Mouse (Mus musculus): Measurements from ENCODE around the gene Renbp. TPM values are rescaled to one million over a fixed set of nuclear protein-coding genes. Genes with fewer than 3 reads are reported as not detected.

Renbp gene
- 52.1 and 60.4 TPM in 2 replicates for polyA plus RNA-seq (2015; fragmentation: Nextera tagmentation; extraction: Ambion mirVana)

- Histone ChIP-seq H3K27ac (replicated peaks) (0 out of 2 replicates have a peak within 1 kb of the TSS, but pooled peaks have one; percentile 20), H3K27me3 (replicated peaks) (0 out of 2 replicates have a peak, but pooled peaks cover 5% of the 10 kb centered on the region), H3K4me1 (peaks cover 4% of the 10 kb centered on the region; the same call in 1 of the 2 replicates), H3K9me3 (no peaks in the 10 kb centered on the region), H3K36me3 (peaks cover 20% of the 10 kb centered on the region), H3K4me3 (peak within 1 kb of the TSS; percentile 52), H3K4me2 (peak within 1 kb of the TSS; percentile 65), H3K9ac (peak within 1 kb of the TSS; percentile 72)
- 34% methylated on average over 17 of the region's 17 CpGs for WGBS
- ATAC-seq (ENCODE audit: extremely low read depth, insufficient number of reproducible peaks, low FRiP score, low TSS enrichment): peak; percentile 83
These were observed at the start of gene Renbp for GRCm38 (mm10) chrX:73930402-73931062. Renbp (minus strand) TSS chrX:73930850.

GRCm38 (mm10) chrX:73977783-73978182 lies 47.1 kb upstream of the Renbp start:
- Histone ChIP-seq H3K27ac (replicated peaks) (no peak overlapping the region), H3K9ac (no peak overlapping the region), H3K4me2 (no peak overlapping the region), H3K4me3 (no peak overlapping the region), H3K36me3 (no peaks in the 10 kb centered on the region), H3K27me3 (replicated peaks) (no peaks in the 10 kb centered on the region), H3K9me3 (no peaks in the 10 kb centered on the region), H3K4me1 (no peaks in the 10 kb centered on the region)
- 59% methylated on average over 1 of the region's 1 CpGs for WGBS
- ATAC-seq (ENCODE audit: extremely low read depth, insufficient number of reproducible peaks, low FRiP score, low TSS enrichment): no peak

DNA sequence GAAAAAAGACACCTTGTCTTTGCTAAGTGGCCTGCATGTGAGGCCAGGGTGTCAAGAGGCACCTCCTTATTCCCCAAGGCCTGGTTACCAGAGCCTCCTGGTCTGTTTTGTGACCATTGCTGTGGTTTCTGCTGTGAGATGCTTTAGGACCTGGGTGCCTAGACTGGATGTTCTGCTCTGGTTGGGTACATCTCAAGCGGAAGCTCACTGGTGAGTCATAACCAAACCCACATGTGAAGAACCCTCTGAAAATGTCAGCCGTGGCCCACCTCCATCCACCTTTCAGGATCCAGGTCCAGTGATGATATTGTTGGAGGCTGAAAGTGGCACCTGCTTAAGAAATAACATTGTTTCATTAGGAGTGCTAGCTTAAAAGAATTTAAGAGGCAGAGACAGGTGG lies 45.6 kb upstream of the Renbp start:
- Histone ChIP-seq H3K27ac (replicated peaks) (no peak overlapping the region), H3K9me3 (no peaks in the 10 kb centered on the region), H3K9ac (no peak overlapping the region), H3K4me3 (no peak overlapping the region), H3K4me1 (no peaks in the 10 kb centered on the region), H3K36me3 (no peaks in the 10 kb centered on the region), H3K4me2 (no peak overlapping the region), H3K27me3 (replicated peaks) (no peaks in the 10 kb centered on the region)
- WGBS: 80% methylated on average over 2 of the region's 2 CpGs
- ATAC-seq (ENCODE audit: extremely low read depth, insufficient number of reproducible peaks, low FRiP score, low TSS enrichment): no peak

- no peak for ATAC-seq (ENCODE audit: extremely low read depth, insufficient number of reproducible peaks, low FRiP score, low TSS enrichment)
- Histone ChIP-seq H3K4me2 (no peak overlapping the region), H3K9me3 (no peaks in the 10 kb centered on the region), H3K27ac (replicated peaks) (no peak overlapping the region), H3K4me1 (no peaks in the 10 kb centered on the region), H3K27me3 (replicated peaks) (no peaks in the 10 kb centered on the region), H3K36me3 (no peaks in the 10 kb centered on the region), H3K9ac (no peak overlapping the region), H3K4me3 (no peak overlapping the region)
- WGBS: 61% methylated on average over 4 of the region's 4 CpGs
These were observed 42.1 kb upstream of the Renbp start for GRCm38 (mm10) chrX:73972774-73973173.

DNA sequence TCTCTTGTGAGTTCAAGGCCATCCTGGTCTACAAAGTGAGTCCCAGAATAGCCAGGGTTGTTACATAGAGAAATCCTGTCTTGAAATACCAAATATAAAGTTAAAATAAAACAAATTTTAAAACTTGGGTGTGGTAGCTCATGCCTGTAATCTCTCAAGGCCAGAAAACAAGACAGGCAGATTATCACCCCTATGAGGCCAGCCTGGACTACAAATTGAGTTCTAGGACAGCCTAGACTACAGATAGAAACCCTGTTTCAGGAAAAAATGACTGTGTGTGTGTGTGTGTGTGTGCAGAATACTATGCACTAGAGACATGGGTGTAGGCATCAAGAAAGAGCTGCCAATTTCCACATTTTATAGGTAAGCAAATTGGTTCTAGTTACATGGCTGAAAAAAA lies 40.1 kb upstream of the Renbp start:
- Histone ChIP-seq H3K9ac (no peak overlapping the region), H3K27ac (replicated peaks) (no peak overlapping the region), H3K9me3 (no peaks in the 10 kb centered on the region), H3K4me2 (no peak overlapping the region), H3K36me3 (no peaks in the 10 kb centered on the region), H3K4me1 (no peaks in the 10 kb centered on the region), H3K27me3 (replicated peaks) (peaks cover 6% of the 10 kb centered on the region), H3K4me3 (no peak overlapping the region)
- no peak for ATAC-seq (ENCODE audit: extremely low read depth, insufficient number of reproducible peaks, low FRiP score, low TSS enrichment)

DNA sequence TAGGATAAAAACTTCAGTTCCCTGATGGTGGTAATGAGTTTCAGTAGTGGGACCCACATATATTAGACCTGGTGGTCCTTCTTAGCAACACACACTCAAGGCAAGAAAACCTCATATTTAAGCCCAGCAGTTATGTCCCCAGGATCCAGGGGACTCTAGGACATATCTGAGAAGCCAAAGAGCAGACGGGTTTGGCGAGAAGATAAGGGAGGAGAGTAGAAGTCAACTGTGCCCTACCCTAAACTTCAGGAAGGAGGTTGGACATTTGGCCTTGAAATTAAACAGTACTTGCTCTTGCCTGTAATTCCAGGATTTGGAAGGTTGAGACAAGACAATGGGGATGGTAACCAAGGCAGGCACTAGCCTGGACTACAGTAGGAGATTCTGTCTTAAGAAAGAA lies 39.1 kb upstream of the Renbp start:
- Histone ChIP-seq H3K9me3 (no peaks in the 10 kb centered on the region), H3K4me2 (no peak overlapping the region), H3K4me3 (no peak overlapping the region), H3K4me1 (0 out of 2 replicates have a peak, but pooled peaks cover 1% of the 10 kb centered on the region), H3K27ac (replicated peaks) (no peak overlapping the region), H3K9ac (no peak overlapping the region), H3K27me3 (replicated peaks) (peaks cover 6% of the 10 kb centered on the region), H3K36me3 (no peaks in the 10 kb centered on the region)
- WGBS: 46% methylated on average over 2 of the region's 2 CpGs
- ATAC-seq (ENCODE audit: extremely low read depth, insufficient number of reproducible peaks, low FRiP score, low TSS enrichment): no peak

GRCm38 (mm10) chrX:73969167-73969566 lies 38.5 kb upstream of the Renbp start:
- Histone ChIP-seq H3K4me3 (no peak overlapping the region), H3K27ac (replicated peaks) (no peak overlapping the region), H3K4me2 (no peak overlapping the region), H3K27me3 (replicated peaks) (peaks cover 6% of the 10 kb centered on the region), H3K9ac (no peak overlapping the region), H3K9me3 (no peaks in the 10 kb centered on the region), H3K4me1 (peaks cover 7% of the 10 kb centered on the region; the same call in 1 of the 2 replicates), H3K36me3 (no peaks in the 10 kb centered on the region)
- WGBS: 87% methylated on average over 1 of the region's 1 CpGs
- no peak for ATAC-seq (ENCODE audit: extremely low read depth, insufficient number of reproducible peaks, low FRiP score, low TSS enrichment)

DNA sequence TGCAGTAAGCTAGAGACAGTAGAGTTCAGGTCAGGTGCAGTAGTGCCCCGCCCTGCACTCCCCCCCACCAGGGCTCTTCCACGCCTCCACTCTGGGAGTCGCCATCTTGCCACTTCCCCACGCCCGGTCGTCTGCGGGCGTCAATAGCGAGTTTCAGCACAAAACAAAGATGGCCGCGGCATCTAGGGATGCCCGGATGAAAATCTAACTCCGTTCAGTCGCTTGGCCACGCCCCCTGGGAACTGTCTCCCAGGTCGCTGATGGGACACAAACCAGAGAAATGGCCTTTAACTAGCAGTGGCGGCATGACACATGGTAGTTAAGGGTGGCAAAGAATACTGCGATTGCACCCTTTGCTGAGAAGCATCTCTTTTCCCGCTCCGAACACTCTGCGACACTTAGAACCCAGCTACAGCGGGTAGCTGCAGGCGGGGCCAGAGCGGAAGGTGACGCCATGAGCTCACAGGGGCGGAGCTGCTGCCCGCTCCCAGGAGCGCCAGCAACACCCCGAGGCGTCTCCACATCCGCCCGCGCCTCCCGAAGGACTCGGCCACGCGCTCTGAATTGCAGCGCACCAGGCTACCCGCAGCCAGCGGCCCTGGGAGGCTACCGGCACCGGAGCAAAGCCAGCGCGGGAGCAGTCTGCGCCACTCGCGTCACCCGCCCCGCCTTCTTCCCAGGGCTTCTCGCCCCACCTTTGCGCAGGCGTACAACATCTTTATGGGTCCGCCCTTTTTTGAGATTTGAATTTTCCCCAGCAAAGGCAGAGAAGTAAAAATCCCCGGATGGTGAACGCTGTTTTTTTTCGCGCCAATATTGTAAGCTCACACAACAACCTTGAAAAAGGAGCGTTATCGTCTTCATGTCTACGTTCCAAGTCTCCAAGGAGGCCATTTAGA lies 36.8 kb upstream of the Renbp start:
- H3K4me1 ChIP-seq: peaks cover 24% of the 10 kb centered on the region
- peak overlapping the region; percentile 75 for H3K4me2 ChIP-seq
- 0 out of 2 replicates have a peak, but pooled peaks cover 4% of the 10 kb centered on the region for H3K36me3 ChIP-seq
- H3K4me3 ChIP-seq: peak overlapping the region; percentile 65
- peaks cover 6% of the 10 kb centered on the region for H3K27me3 ChIP-seq (replicated peaks)
- peak overlapping the region; percentile 99 for H3K27ac ChIP-seq (replicated peaks)
- WGBS: 6% methylated on average over 60 of the region's 60 CpGs
- peak; percentile 70 for ATAC-seq (ENCODE audit: extremely low read depth, insufficient number of reproducible peaks, low FRiP score, low TSS enrichment)
- peak overlapping the region; percentile 88 for H3K9ac ChIP-seq
- H3K9me3 ChIP-seq: no peaks in the 10 kb centered on the region

DNA sequence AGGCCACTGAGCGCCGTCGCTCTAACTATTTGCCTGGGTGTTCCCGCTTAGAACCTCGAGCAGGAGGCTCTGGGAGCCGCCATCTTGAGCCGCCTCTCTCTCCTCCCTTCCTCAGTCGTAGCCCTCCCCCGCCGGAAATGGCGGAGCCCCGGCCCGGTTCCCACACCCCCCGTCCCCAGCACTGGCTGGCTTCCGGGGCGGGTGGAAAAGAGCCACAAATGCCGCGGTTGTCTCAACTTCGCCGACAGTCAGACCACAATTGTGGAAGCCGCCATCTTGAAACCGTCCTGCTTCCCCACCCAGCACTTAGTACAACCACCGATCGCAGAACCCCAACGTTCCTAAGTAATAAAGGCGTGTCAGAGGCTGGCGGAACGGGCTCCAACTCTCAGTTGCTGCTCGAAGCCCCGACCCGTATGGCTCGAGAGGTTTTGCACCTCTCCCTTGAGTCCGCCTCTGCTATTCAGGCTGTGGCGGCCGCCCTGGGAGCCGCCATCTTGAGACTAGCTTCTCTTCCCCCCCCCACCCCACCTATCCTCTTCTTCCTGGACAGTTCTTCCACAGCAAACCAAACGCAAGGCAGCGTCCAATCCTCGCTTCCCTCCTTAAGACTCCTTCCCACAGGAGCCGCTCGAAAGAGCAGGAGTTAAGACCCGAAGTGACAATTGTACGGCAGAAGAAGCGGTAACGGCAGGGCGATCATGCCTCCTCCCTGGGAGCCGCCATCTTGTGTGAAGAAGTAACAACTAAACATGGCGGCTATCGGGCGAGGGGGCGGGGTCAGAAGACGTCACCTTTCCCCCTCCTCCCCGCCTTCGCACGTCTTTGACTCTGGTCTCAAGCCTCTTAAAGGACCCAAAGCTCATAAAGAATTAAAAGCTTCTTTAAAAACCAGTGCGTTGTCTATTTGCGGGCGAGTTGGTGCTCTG lies 35.9 kb upstream of the Renbp start, which contains the start of gene Hcfc1:
Gene Hcfc1, minus strand, starts transcription at position 110 of the 929 bp plus-strand sequence.
- peaks cover 11% of the 10 kb centered on the region for H3K36me3 ChIP-seq
- peaks cover 6% of the 10 kb centered on the region for H3K27me3 ChIP-seq (replicated peaks)
- H3K4me1 ChIP-seq: peaks cover 27% of the 10 kb centered on the region
- peak within 1 kb of the TSS; percentile 75 for H3K4me2 ChIP-seq
- peak within 1 kb of the TSS; percentile 88 for H3K9ac ChIP-seq
- H3K9me3 ChIP-seq: no peaks in the 10 kb centered on the region
- 10% methylated on average over 57 of the region's 58 CpGs for WGBS
- peak within 1 kb of the TSS; percentile 65 for H3K4me3 ChIP-seq
- ATAC-seq (ENCODE audit: extremely low read depth, insufficient number of reproducible peaks, low FRiP score, low TSS enrichment): peak; percentile 47; the same call in 1 of the 2 replicates
- H3K27ac ChIP-seq (replicated peaks): peak within 1 kb of the TSS; percentile 99

- H3K4me2 ChIP-seq: peak overlapping the region; percentile 75
- no peak for ATAC-seq (ENCODE audit: extremely low read depth, insufficient number of reproducible peaks, low FRiP score, low TSS enrichment)
These were observed 34.7 kb upstream of the Renbp start for GRCm38 (mm10) chrX:73965307-73965706.

More at GRCm38 (mm10) chrX:73965307-73965706, 34.7 kb upstream of the Renbp start:
- Histone ChIP-seq H3K4me3 (peak overlapping the region; percentile 65), H3K9ac (peak overlapping the region; percentile 88), H3K9me3 (no peaks in the 10 kb centered on the region), H3K36me3 (peaks cover 22% of the 10 kb centered on the region), H3K27me3 (replicated peaks) (peaks cover 6% of the 10 kb centered on the region), H3K4me1 (peaks cover 27% of the 10 kb centered on the region), H3K27ac (replicated peaks) (peak overlapping the region; percentile 99)
- 21% methylated on average over 18 of the region's 20 CpGs for WGBS
